Mouse (Mus musculus) liver, embryonic 16.5 days (tissue): Measurements from ENCODE around the gene AL731706.1. TPM values are rescaled to one million over a fixed set of nuclear protein-coding genes. Genes with fewer than 3 reads are reported as not detected.

Experiments used
- ATAC-seq: fragments of 200-750 bp; cut with Nextera tagmentation; 2 replicates; pipeline ENCODE4 v1.8.0; 2017; ENCODE audit warnings: low read depth, mild to moderate bottlenecking, moderate number of reproducible peaks, moderate library complexity
- H3K27ac ChIP-seq: fragments of 300-500 bp; sonication (generic); 2 replicates; pipeline ENCODE4 v1.5.1; 2014; ENCODE audit warnings: mild to moderate bottlenecking, low read length
- H3K27me3 ChIP-seq: fragments of 300-500 bp; sonication (generic); 2 replicates; pipeline ENCODE4 v1.6.1; 2014; ENCODE audit warnings: low read depth, low read length, mixed read lengths; ENCODE audit not compliant: control insufficient read depth, insufficient read depth
- H3K36me3 ChIP-seq: fragments of 300-500 bp; sonication (generic); 2 replicates; pipeline ENCODE4 v1.6.1; 2014; ENCODE audit warnings: mild to moderate bottlenecking; ENCODE audit not compliant: control insufficient read depth, insufficient read depth
- H3K4me1 ChIP-seq: fragments of 300-500 bp; sonication (generic); 2 replicates; pipeline ENCODE4 v1.6.1; 2014; ENCODE audit warnings: low read depth, low read length, mixed read lengths; ENCODE audit not compliant: control insufficient read depth
- H3K4me2 ChIP-seq: fragments of 300-500 bp; sonication (generic); 2 replicates; pipeline ENCODE4 v1.6.1; 2014; ENCODE audit warnings: low read depth, low read length, mixed read lengths
- H3K4me3 ChIP-seq: fragments of 300-500 bp; sonication (generic); 2 replicates; pipeline ENCODE4 v1.5.1; 2014; ENCODE audit warnings: low read depth, mild to moderate bottlenecking, low read length
- H3K9ac ChIP-seq: fragments of 300-500 bp; sonication (generic); 2 replicates; pipeline ENCODE4 v1.6.1; 2014; ENCODE audit warnings: low read depth, low read length
- H3K9me3 ChIP-seq: fragments of 300-500 bp; sonication (generic); replicated peaks from 2 replicates; pipeline ENCODE4 v1.6.1; 2016; ENCODE audit warnings: low read length; ENCODE audit not compliant: control insufficient read depth
- WGBS: fragments of 180-500 bp; shearing (Covaris S2); extraction: QIAGEN DNeasy Blood & Tissue Kit; methylation state at CpG from one replicate; pipeline ENCODE4 v1.1.7; 2014; ENCODE audit not compliant: insufficient replicate concordance; 5-methylcytosine and 5-hydroxymethylcytosine counted together
- polyA plus RNA-seq: library from polyadenylated mRNA; unstranded; fragments of >200 nt; fragmentation: Nextera tagmentation; extraction: Ambion mirVana; gene quantifications from 2 replicates; pipeline ENCODE4 v1.2.1, GENCODE M21; 2015

The AL731706.1 gene
- 13.9 TPM in 2 replicates for polyA plus RNA-seq

DNA sequence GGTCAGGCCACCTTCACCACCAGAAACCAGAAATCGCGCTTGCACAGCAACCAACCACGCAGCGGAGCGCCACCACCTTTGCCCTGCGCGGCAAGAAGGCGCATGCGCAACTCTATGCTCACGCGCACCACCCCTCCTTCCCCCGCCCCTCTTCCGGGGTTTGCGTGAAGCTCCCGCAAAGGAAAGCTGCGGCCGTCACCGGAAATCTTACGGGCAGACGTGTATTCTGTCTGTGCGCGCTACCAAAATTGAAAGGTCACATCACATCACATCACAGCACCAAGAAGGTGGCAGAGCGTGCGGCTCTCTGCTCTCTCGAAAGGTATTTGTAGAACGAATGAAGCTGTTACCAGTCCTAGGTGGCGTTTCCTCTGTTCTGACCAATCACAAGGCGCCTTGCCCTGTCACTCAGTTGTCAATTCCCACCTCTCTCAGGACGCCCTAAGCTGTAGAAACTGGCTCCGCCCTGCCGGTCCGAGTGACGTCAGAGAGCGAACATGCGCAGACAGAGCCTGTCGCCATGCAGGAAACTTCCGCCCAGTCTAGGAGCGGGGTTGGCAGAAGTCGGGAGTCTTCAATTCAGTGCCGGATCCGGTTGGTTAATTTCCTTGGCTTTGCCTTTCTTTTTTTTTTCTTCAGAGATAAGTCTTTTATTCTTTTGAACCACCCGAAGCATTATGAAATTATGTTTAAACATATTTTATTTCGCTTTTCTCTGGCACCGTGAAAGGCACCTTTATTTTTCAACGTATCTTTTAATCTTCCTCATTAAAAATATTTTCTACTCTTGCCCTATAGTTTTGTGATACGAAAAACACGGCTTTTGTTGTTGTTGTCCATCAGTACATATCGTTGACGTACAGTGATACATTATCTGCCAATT lies at the start of gene AL731706.1, which contains the start of the genes Slx4ip and Mkks:
TSS of gene AL731706.1 (minus strand) at position 322 of the 883 bp plus-strand sequence.
TSS of gene Slx4ip (plus strand) at position 151 of the 883 bp plus-strand sequence.
TSS of gene Mkks (minus strand) at position 322 of the 883 bp plus-strand sequence.
- H3K9ac ChIP-seq, result peak within 1 kb of the TSS; percentile 87
- peak within 1 kb of the TSS; percentile 53 for H3K4me2 ChIP-seq
- peak within 1 kb of the TSS; percentile 97 for H3K27ac ChIP-seq
- no peaks in the 10 kb centered on the region for H3K27me3 ChIP-seq
- ATAC-seq, result peak; percentile 93
- no peaks in the 10 kb centered on the region for H3K36me3 ChIP-seq
- H3K4me3 ChIP-seq, result peak within 1 kb of the TSS; percentile 96
- WGBS, result under 1% methylated on average over 49 of the region's 49 CpGs
- H3K9me3 ChIP-seq, result no peaks in the 10 kb centered on the region
- peaks cover 13% of the 10 kb centered on the region for H3K4me1 ChIP-seq

- no peaks in the 10 kb centered on the region for H3K36me3 ChIP-seq
- no peak overlapping the region for H3K4me2 ChIP-seq
- no peak for ATAC-seq
- no peaks in the 10 kb centered on the region for H3K4me1 ChIP-seq
- H3K27ac ChIP-seq, result no peak overlapping the region
- H3K27me3 ChIP-seq, result no peaks in the 10 kb centered on the region
- H3K9ac ChIP-seq, result no peak overlapping the region
- no peaks in the 10 kb centered on the region for H3K9me3 ChIP-seq
- 51% methylated on average over 1 of the region's 1 CpGs for WGBS
- no peak overlapping the region for H3K4me3 ChIP-seq
These were observed 47.1 kb upstream of the AL731706.1 start for GRCm38 (mm10) chr2:136938249-136938648.

GRCm38 (mm10) chr2:136936391-136937288 lies 45.5 kb upstream of the AL731706.1 start:
- 42% methylated on average over 4 of the region's 4 CpGs for WGBS
- no peaks in the 10 kb centered on the region for H3K27me3 ChIP-seq
- H3K9me3 ChIP-seq, result no peaks in the 10 kb centered on the region
- H3K27ac ChIP-seq, result no peak overlapping the region
- no peak overlapping the region for H3K4me2 ChIP-seq
- ATAC-seq, result no peak
- no peak overlapping the region for H3K9ac ChIP-seq
- H3K4me3 ChIP-seq, result no peak overlapping the region
- H3K36me3 ChIP-seq, result no peaks in the 10 kb centered on the region
- no peaks in the 10 kb centered on the region for H3K4me1 ChIP-seq

- H3K36me3 ChIP-seq, result no peaks in the 10 kb centered on the region
- no peaks in the 10 kb centered on the region for H3K27me3 ChIP-seq
- peak overlapping the region; percentile 19; the same call in 1 of the 2 replicates for H3K4me2 ChIP-seq
- 33% methylated on average over 4 of the region's 4 CpGs for WGBS
- no peak overlapping the region for H3K4me3 ChIP-seq
- peak; percentile 94 for ATAC-seq
- H3K9ac ChIP-seq, result no peak overlapping the region
- no peaks in the 10 kb centered on the region for H3K9me3 ChIP-seq
- H3K27ac ChIP-seq, result peak overlapping the region; percentile 71
- peaks cover 10% of the 10 kb centered on the region for H3K4me1 ChIP-seq
These were observed 29.8 kb upstream of the AL731706.1 start for GRCm38 (mm10) chr2:136921003-136921408.

DNA sequence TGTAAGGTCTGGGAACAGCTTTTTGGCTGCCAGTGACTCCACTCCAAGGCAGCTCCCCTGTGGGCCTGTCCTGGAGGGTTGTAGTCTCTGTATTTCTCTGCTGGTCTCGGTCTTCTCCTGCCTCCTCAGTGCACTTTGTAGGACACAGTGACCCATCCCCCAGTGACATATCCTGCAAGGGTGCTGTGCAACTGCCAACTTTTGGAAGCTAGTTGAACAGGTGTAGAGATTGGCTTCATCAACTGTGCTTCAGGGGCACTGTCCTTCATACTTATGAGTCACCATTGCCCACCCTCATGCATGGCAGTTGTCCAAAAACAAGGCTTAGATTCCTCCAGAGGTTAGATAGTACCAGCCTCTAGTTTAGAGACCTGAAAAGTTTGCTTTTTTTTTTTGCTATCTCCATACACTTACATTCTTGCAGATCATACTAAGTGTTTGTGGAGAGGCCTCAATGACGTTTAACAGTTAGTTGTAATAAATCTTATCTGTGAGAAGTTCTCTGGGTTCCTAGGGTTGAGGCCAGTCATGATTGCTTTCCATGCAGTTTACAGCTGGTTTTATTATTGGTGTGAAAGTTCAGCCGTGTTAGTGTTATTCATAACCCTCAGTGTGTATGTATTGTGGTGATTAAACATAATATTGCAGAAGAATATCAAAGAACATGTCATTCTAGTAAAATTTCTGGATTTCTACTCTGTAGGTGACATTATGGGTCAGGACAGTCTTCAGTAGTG lies 29.2 kb upstream of the AL731706.1 start:
- no peaks in the 10 kb centered on the region for H3K36me3 ChIP-seq
- H3K27ac ChIP-seq, result peak overlapping the region; percentile 80
- ATAC-seq, result peak; percentile 17; the same call in 1 of the 2 replicates
- H3K4me2 ChIP-seq, result no peak overlapping the region
- no peak overlapping the region for H3K4me3 ChIP-seq
- no peak overlapping the region for H3K9ac ChIP-seq
- peaks cover 10% of the 10 kb centered on the region for H3K4me1 ChIP-seq
- WGBS, result 52% methylated on average over 3 of the region's 3 CpGs
- H3K27me3 ChIP-seq, result no peaks in the 10 kb centered on the region
- H3K9me3 ChIP-seq, result no peaks in the 10 kb centered on the region

- Histone ChIP-seq H3K9me3 (no peaks in the 10 kb centered on the region), H3K4me3 (no peak overlapping the region), H3K4me2 (no peak overlapping the region), H3K4me1 (peaks cover 10% of the 10 kb centered on the region), H3K9ac (no peak overlapping the region), H3K36me3 (no peaks in the 10 kb centered on the region), H3K27me3 (no peaks in the 10 kb centered on the region), H3K27ac (no peak overlapping the region)
- no peak for ATAC-seq
- 80% methylated on average over 1 of the region's 1 CpGs for WGBS
These were observed 28.2 kb upstream of the AL731706.1 start for GRCm38 (mm10) chr2:136919433-136919832.

DNA sequence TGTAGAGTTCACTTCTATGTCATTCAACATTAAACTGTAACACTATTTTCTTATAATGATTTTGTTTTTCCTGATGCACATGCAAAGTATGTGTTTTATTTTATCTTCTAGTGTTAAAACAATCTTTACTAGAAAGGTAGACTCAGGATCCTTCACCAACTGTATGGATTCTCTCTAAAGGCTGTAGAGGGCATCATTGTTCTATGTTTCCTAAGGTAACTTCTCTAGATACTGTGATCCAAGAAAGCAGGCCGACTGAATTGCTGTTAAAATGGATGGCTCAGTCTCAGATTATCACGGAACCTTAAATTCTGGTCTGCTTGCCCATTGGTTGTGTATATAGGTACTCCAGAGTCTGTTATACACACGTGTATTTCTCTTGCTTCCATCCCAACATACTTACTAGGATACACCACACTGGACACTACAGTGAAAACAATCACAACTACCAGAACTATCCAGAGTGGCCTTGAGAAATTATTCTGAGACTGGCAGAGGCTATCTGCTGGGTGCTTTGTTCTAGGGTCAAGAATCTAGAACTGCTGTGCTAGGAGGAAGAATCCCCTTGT lies 23.2 kb upstream of the AL731706.1 start:
- ATAC-seq, result no peak
- no peak overlapping the region for H3K4me3 ChIP-seq
- no peaks in the 10 kb centered on the region for H3K4me1 ChIP-seq
- H3K9ac ChIP-seq, result no peak overlapping the region
- no peak overlapping the region for H3K4me2 ChIP-seq
- no peaks in the 10 kb centered on the region for H3K27me3 ChIP-seq
- WGBS, result 45% methylated on average over 3 of the region's 3 CpGs
- no peak overlapping the region for H3K27ac ChIP-seq
- no peaks in the 10 kb centered on the region for H3K36me3 ChIP-seq
- H3K9me3 ChIP-seq, result no peaks in the 10 kb centered on the region

GRCm38 (mm10) chr2:136913021-136913420 lies 21.8 kb upstream of the AL731706.1 start:
- no peaks in the 10 kb centered on the region for H3K4me1 ChIP-seq
- 90% methylated on average over 3 of the region's 3 CpGs for WGBS

More at GRCm38 (mm10) chr2:136913021-136913420, 21.8 kb upstream of the AL731706.1 start:
- Histone ChIP-seq H3K36me3 (no peaks in the 10 kb centered on the region), H3K27me3 (no peaks in the 10 kb centered on the region), H3K27ac (no peak overlapping the region), H3K4me2 (no peak overlapping the region), H3K4me3 (no peak overlapping the region), H3K9ac (no peak overlapping the region), H3K9me3 (no peaks in the 10 kb centered on the region)
- ATAC-seq, result no peak
